Mouse (Mus musculus): Measurements from ENCODE around the gene 6030468B19Rik. TPM values are rescaled to one million over a fixed set of nuclear protein-coding genes. Genes with fewer than 3 reads are reported as not detected.
A peak's percentile ranks its signal among the peaks of the same experiment; 100 is the strongest.

The 6030468B19Rik gene
- not detected for total RNA-seq (2021)
- long read RNA-seq, experiment 1, result 0 reads
- long read RNA-seq, experiment 2, result 0 reads

GRCm38 (mm10) chr11:117797511-117798159 is at the start of gene 6030468B19Rik:
Gene 6030468B19Rik (plus strand): TSS chr11:117797660.
- DNase-seq (ENCODE audit: low spot score in 2 of 2), result no peak

- DNase-seq (ENCODE audit: low spot score in 2 of 2), result no peak
These were observed 48.8 kb upstream of the 6030468B19Rik start for GRCm38 (mm10) chr11:117748628-117749027.

GRCm38 (mm10) chr11:117749414-117749813 is 48.0 kb upstream of the 6030468B19Rik start:
- peak; percentile 84 to 86 for DNase-seq (ENCODE audit: low spot score in 2 of 2)

GRCm38 (mm10) chr11:117751544-117751943 is 45.9 kb upstream of the 6030468B19Rik start:
- DNase-seq (ENCODE audit: low spot score in 2 of 2), result no peak

- DNase-seq (ENCODE audit: low spot score in 2 of 2), result no peak
These were observed 41.6 kb upstream of the 6030468B19Rik start for GRCm38 (mm10) chr11:117755891-117756290.

GRCm38 (mm10) chr11:117759267-117759666 is 38.2 kb upstream of the 6030468B19Rik start:
- DNase-seq (ENCODE audit: low spot score in 2 of 2), result no peak

- peak; percentile 53 to 69 for DNase-seq (ENCODE audit: low spot score in 2 of 2)
These were observed 36.9 kb upstream of the 6030468B19Rik start for GRCm38 (mm10) chr11:117760374-117761119.

GRCm38 (mm10) chr11:117761801-117762200 is 35.7 kb upstream of the 6030468B19Rik start:
- DNase-seq (ENCODE audit: low spot score in 2 of 2), result no peak

GRCm38 (mm10) chr11:117762246-117762645 is 35.2 kb upstream of the 6030468B19Rik start:
- DNase-seq (ENCODE audit: low spot score in 2 of 2), result no peak

GRCm38 (mm10) chr11:117764319-117764718 is 33.1 kb upstream of the 6030468B19Rik start:
- DNase-seq (ENCODE audit: low spot score in 2 of 2), result no peak

- DNase-seq (ENCODE audit: low spot score in 2 of 2), result no peak
These were observed 32.1 kb upstream of the 6030468B19Rik start for GRCm38 (mm10) chr11:117765361-117765760.

GRCm38 (mm10) chr11:117766275-117766674 is 31.2 kb upstream of the 6030468B19Rik start:
- peak in 1 of 2 experiments; percentile 53 for DNase-seq (ENCODE audit: low spot score in 2 of 2)

GRCm38 (mm10) chr11:117768725-117769682 is 28.5 kb upstream of the 6030468B19Rik start:
- DNase-seq (ENCODE audit: low spot score in 2 of 2), result no peak

GRCm38 (mm10) chr11:117769683-117770047 is 27.8 kb upstream of the 6030468B19Rik start:
- DNase-seq (ENCODE audit: low spot score in 2 of 2), result no peak

GRCm38 (mm10) chr11:117770407-117770806 is 27.1 kb upstream of the 6030468B19Rik start:
- DNase-seq (ENCODE audit: low spot score in 2 of 2), result no peak

- DNase-seq (ENCODE audit: low spot score in 2 of 2), result no peak
These were observed 25.1 kb upstream of the 6030468B19Rik start for GRCm38 (mm10) chr11:117772352-117772751.

GRCm38 (mm10) chr11:117774925-117775324 is 22.5 kb upstream of the 6030468B19Rik start:
- DNase-seq (ENCODE audit: low spot score in 2 of 2), result no peak

- no peak for DNase-seq (ENCODE audit: low spot score in 2 of 2)
These were observed 21.9 kb upstream of the 6030468B19Rik start for GRCm38 (mm10) chr11:117775540-117775939.

GRCm38 (mm10) chr11:117776085-117776792 is 21.2 kb upstream of the 6030468B19Rik start:
- no peak for DNase-seq (ENCODE audit: low spot score in 2 of 2)

GRCm38 (mm10) chr11:117777111-117777510 is 20.3 kb upstream of the 6030468B19Rik start:
- no peak for DNase-seq (ENCODE audit: low spot score in 2 of 2)

- DNase-seq (ENCODE audit: low spot score in 2 of 2), result no peak
These were observed 19.4 kb upstream of the 6030468B19Rik start for GRCm38 (mm10) chr11:117778031-117778430.

All from left cerebral cortex, adult 18-20 months (tissue).